Mouse (Mus musculus) gastrocnemius, postnatal 4 days (tissue): ENCODE data around the gene Twf2. TPM values are rescaled to one million over a fixed set of nuclear protein-coding genes. Genes with fewer than 3 reads are reported as not detected.

Experiments
- DNase-seq, 2 experiments: peaks; one replicate each; pipeline ENCODE4 v3.0.0; 2021 to 2022; ENCODE audit warnings: low spot score in 2 of 2, mixed read lengths in 2 of 2
- total RNA-seq, 2 experiments: library from RNA; stranded (reverse); gene quantifications; 2 replicates each; pipeline ENCODE4 v1.2.3; 2021

The Twf2 gene
- total RNA-seq, 2 experiments from 2014 or later: 92.7 to 105 TPM

DNA sequence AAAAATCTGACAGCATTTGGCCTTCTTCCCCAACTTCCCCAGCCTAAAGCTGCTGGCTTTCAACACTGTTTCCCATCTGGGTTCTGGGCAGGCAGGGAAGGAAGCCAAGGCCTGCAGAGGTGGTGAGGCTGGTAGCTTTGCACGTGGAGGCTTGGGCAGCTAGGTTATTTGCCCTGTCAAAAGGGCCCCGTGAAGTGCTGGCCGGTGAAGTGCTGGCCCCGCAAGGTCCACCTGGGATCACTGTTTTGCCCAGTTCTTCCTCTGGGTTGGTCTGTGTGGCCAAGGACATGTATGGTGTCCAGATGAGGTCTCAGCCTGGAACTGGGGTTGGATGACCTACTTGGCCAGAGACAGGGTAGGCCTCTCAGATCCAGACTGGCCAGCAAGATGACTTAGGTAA lies 7.0 kb downstream of the Twf2 start:
- DNase-seq: no peak

DNA sequence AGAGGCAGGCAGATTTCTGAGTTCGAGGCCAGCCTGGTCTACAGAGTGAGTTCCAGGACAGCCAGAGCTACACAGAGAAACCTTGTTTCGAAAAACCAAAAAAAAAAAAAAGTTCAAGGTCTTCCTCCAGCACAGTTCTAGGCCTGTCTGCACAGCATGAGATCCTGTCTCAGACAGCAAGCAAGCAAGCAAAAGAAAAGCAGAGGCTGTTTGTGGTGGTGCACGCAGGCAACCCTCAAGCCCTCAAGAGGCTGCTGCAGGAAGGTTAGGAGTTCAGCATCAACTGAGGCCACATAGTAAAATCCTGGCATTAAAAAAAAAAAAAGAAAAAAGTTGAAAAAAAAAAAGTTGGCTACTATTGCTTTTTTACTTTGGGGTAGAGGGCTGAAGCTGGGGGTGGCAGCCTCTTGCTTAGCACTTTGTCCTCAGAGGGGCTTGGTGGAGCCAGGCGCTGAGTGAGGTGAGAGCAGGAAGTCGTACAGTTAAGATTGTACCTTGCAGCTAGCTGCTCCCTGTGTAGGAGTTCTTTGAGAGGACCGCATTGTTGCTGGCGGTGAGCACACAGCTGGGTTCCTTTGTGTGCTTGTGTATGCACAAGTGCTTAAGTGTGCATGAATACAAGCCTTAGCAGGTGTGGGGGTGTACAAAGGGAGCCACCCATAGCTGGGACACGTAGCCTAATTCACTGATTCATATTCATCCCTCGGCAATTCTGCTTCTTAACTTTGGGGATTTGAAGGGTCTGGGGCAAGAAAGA lies 8.1 kb downstream of the Twf2 start:
- no peak for DNase-seq

- peak; percentile 79 to 88 for DNase-seq
Measured at GRCm38 (mm10) chr9:106211680-106212593, 9.0 kb downstream of the Twf2 start.

DNA sequence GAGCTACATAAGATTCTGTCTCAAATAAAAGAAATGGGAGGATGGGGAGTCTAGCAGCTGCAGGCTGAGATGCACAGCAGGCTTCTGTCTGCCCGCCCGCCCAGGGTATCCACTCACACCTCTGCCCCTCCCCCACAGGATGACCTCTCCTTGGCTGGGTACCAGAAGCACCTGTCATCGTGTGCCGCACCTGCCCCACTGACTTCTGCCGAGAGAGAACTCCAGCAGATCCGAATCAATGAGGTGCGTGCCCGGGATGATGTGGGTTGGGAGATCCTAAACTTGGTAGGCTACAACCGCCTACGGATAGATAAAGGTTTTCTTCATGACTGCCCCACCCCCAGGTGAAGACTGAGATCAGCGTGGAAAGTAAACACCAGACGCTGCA lies 9.7 kb downstream of the Twf2 start:
- no peak for DNase-seq

DNA sequence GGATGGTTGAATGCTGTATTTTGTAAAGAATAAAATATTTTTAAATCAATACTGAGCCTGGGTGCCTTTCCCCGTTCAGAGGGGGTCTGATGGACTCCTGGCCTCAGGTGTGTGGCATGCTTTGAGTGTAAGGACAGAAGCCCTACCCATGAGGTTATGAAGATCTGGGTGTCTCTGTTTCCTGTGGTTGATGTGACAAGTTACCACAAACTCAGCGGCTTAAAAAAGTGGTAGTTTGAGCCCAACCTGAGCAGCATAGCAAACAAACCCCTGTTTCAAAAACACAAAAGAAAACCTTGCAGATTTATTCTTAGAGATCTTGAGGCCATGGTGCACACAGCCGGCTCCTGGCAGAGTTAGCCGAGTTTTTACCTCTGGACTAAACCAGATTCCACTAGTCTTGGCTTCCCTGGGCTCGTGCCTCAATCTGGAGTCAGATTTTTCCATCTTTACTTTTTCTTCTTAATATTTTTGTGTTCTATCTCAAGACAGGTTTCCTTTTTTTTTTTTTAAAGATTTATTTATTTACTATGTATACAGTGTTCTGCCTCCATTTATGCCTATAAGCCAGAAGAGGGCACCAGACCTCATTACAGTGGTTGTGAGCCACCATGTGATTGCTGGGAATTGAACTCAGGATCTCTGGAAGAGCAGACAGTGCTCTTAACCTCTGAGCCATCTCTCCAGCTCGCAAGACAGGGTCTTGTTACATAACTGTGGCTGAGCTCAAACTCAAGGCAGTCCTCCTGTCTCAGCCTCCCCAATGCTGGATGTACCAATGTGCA lies 12.6 kb downstream of the Twf2 start:
- no peak for DNase-seq

GRCm38 (mm10) chr9:106216971-106217370 lies 14.1 kb downstream of the Twf2 start:
- DNase-seq: no peak

- no peak for DNase-seq
Measured at GRCm38 (mm10) chr9:106220894-106221523, 18.1 kb downstream of the Twf2 start.

- no peak for DNase-seq
Measured at GRCm38 (mm10) chr9:106222261-106222851, 19.4 kb downstream of the Twf2 start, which contains the start of gene Tlr9. Tlr9 (plus strand) TSS chr9:106222598.

DNA sequence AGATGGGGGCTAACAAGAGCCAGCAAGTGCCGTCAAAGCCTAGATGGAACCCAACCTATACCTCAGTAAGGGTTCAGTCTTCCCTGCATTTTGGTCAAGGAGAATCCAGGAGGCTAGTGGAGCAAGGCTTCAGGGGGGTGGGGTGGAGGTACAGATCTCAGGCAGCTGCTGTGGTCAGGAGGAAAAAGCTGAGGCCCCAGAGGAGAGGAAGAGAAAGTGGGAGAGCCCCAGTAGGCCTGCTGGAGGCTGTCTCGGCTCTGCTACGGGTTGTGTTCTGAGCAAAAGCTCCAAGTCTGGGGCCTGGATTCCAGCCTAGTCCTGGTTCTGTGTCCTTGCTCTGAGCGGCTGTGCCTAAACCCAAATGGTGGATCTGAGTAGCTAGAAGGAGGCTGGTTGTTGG lies 20.1 kb downstream of the Twf2 start:
- DNase-seq: no peak

DNA sequence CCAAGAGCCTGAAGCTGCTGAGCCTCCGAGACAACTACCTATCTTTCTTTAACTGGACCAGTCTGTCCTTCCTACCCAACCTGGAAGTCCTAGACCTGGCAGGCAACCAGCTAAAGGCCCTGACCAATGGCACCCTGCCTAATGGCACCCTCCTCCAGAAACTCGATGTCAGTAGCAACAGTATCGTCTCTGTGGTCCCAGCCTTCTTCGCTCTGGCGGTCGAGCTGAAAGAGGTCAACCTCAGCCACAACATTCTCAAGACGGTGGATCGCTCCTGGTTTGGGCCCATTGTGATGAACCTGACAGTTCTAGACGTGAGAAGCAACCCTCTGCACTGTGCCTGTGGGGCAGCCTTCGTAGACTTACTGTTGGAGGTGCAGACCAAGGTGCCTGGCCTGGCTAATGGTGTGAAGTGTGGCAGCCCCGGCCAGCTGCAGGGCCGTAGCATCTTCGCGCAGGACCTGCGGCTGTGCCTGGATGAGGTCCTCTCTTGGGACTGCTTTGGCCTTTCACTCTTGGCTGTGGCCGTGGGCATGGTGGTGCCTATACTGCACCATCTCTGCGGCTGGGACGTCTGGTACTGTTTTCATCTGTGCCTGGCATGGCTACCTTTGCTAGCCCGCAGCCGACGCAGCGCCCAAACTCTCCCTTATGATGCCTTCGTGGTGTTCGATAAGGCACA lies 22.7 kb downstream of the Twf2 start:
- no peak for DNase-seq

DNA sequence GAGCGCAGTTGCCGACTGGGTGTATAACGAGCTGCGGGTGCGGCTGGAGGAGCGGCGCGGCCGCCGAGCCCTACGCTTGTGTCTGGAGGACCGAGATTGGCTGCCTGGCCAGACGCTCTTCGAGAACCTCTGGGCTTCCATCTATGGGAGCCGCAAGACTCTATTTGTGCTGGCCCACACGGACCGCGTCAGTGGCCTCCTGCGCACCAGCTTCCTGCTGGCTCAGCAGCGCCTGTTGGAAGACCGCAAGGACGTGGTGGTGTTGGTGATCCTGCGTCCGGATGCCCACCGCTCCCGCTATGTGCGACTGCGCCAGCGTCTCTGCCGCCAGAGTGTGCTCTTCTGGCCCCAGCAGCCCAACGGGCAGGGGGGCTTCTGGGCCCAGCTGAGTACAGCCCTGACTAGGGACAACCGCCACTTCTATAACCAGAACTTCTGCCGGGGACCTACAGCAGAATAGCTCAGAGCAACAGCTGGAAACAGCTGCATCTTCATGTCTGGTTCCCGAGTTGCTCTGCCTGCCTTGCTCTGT lies 23.3 kb downstream of the Twf2 start:
- DNase-seq: no peak

DNA sequence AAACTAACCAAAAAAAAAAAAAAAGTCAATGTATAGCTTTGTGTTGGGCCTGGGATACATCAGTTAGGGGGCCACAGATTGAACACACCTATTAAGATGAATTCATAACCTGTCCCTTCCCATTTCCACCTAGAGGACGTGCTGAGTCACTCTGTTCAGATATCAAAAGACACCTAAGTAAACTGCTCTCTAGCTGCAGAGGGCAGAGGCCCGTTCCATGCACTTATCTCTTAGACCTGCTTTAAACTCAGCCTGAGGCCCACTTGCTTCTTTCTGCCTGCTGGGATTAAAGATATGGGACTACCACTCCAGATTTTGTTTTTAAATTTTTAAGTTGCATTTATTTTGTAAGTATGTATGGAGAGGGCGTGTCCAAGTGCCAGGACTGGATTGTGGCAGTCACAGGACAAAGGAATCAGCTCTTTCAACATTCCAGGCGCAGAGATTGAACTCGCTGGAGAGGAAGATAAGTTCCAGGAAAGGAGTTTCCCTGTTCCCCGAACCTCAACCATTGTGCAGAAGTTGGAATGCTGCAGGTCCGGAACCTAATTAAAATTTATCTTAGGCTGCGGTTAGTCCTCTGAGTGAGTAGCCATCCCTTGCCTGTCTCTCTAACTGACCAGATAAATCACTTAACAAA lies 25.0 kb downstream of the Twf2 start:
- no peak for DNase-seq

GRCm38 (mm10) chr9:106230051-106230733 lies 27.3 kb downstream of the Twf2 start:
- DNase-seq: no peak

DNA sequence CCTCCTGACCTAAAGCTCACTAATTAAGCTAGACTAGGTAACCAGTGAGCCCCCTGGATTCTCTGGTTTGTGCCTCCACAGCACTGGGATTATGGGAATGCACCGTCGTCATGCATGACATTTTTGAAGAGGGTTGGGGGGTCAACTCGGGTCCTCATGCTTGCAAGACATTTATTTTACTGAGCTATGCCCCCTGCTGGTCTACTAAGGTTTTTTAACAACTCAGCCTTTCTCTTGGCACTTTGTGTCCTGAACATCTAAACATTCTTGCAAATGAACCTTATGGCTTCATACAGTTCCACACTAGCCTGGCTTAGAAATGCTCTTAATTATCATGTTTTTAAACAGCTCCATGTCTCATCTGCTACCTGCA lies 27.8 kb downstream of the Twf2 start:
- DNase-seq: no peak

- DNase-seq: no peak
Measured at GRCm38 (mm10) chr9:106231220-106231619, 28.3 kb downstream of the Twf2 start.

DNA sequence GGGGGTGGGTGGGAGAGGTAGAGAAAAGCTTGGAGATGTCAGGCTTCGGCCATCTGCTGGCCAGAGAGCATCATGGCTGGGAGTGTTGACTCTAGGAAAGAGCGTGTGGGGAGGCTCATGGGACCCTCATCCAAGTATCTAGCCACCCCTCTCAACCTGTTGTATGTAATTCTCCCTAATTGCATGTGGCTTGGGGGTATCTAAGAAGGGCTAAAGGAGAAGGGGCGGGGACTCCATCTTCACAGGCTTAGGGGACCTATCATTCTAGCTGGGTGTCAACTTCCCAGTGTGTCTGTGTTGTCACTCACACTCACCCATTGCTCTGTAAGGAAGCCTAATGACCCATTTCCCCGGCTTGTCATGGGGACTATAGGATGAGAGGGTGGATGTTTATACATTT lies 28.9 kb downstream of the Twf2 start:
- no peak for DNase-seq

DNA sequence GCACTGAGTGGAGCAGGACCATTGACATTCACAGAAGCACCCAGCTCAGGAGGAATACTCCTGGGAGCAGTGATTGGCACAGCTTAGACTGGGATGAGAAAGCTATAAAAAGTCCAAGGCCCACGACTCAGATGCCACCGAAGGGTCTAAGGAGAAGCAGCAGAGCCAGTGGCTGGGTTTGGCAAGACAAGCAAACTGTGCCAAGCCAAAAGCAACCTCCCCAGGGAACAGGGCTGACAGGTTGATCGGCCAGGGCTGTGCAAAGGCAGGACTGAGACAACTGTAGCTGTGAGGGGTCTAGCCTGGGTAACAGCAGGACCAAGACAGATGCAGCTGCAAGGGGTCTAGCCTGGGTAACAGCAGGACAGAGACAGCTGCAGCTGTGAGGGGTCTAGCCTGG lies 30.0 kb downstream of the Twf2 start:
- no peak for DNase-seq

DNA sequence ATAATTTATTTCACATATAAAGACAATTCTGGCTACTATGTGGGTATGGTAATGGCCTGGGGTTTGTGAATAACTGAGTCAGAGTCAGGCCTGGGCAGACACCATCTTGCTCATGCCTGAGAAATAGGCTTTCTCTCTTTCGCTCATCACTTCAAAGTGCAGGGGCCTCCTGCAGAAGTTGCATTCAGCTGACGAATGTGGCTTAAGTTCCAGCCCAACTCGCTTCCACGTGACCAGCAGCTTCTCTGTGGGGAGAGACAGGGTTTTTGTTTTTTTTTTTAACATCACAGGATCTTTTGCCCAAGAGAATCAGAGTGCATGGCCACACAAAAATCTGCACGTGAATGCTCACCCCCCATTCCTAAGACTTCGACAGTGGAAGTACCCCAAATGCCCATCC lies 31.0 kb downstream of the Twf2 start:
- no peak for DNase-seq
